Mouse (Mus musculus): ENCODE results near the gene Fabp3.

- no peak for TF ChIP-seq CTCF (IDR thresholded peaks at IDR 0.05; ENCODE audit: low read depth)
- TF ChIP-seq EP300 (optimal IDR thresholded peaks at IDR 0.05), result no peak
Observed at GRCm38 (mm10) chr4:130289824-130290223, 18.6 kb upstream of the Fabp3 start.

All from stomach, postnatal 0 days (tissue).